ENCODE assay signal across 17 mouse cellular contexts in genomic region chr3:90215825-90216380, GRCm38 (mm10). TPM values are rescaled to one million over a fixed set of nuclear protein-coding genes. Genes with fewer than 3 reads are reported as not detected.
A peak's percentile ranks its signal among the peaks of the same experiment; 100 is the strongest.
DNase-seq lines count a peak whose midpoint lies in the region; ATAC-seq and TF ChIP-seq lines count a peak whose summit lies in the region.
"Had no signal": no experiment of that assay in that cellular context is flagged by ENCODE, and none has a peak within 500 bp of the region (broad histone marks: within the 10 kb centered on the region; RNA-seq: fewer than 3 reads in every experiment).

No protein-coding gene starts in this region.

- no peaks in the 10 kb centered on the region for H3K27me3 ChIP-seq in intestine, postnatal 0 days (replicated peaks; ENCODE audit: control insufficient read depth, insufficient read depth, low read length)
- H3K27me3 ChIP-seq in intestine, embryonic 15.5 days (replicated peaks) = no peaks in the 10 kb centered on the region
- H3K27me3 ChIP-seq: embryonic facial prominence, embryonic 15.5 days; forebrain, embryonic 13.5 days had no signal

- peaks cover 14% of the 10 kb centered on the region for H3K36me3 ChIP-seq in intestine, postnatal 0 days (ENCODE audit: control insufficient read depth, insufficient read depth)
- peaks cover 3% of the 10 kb centered on the region; the same call in 1 of the 2 replicates for H3K36me3 ChIP-seq in intestine, embryonic 15.5 days

- H3K9ac ChIP-seq in intestine, postnatal 0 days (ENCODE audit: low read depth, low read length) = no peak overlapping the region
- H3K9ac ChIP-seq in intestine, embryonic 15.5 days = no peak overlapping the region
- H3K9ac ChIP-seq: embryonic facial prominence, embryonic 15.5 days; forebrain, embryonic 13.5 days had no signal

- H3K9me3 ChIP-seq in intestine, postnatal 0 days (ENCODE audit: control insufficient read depth) = no peaks in the 10 kb centered on the region
- no peaks in the 10 kb centered on the region for H3K9me3 ChIP-seq in intestine, embryonic 15.5 days
- H3K9me3 ChIP-seq: embryonic facial prominence, embryonic 15.5 days; forebrain, embryonic 13.5 days had no signal

- H3K4me1 ChIP-seq in intestine, postnatal 0 days (replicated peaks; ENCODE audit: control insufficient read depth, insufficient read depth, low read length) = 0 out of 2 replicates have a peak, but pooled peaks cover 7% of the 10 kb centered on the region
- peaks cover 16% of the 10 kb centered on the region for H3K4me1 ChIP-seq in intestine, embryonic 15.5 days (replicated peaks)
- peaks cover 14% of the 10 kb centered on the region for H3K4me1 ChIP-seq in lung, adult 2 months (ENCODE audit: control insufficient read depth, insufficient read depth, low read length)

- DNase-seq in lung, postnatal 25 days (ENCODE audit: low spot score) = peak; percentile 24
- DNase-seq in lung, adult 2 months = no peak
- DNase-seq in B cell, adult 2 months = peak; percentile 38 to 51
- DNase-seq in induced T-regulatory cell, adult 2 months (ENCODE audit: low read depth) = peak; percentile 50
- DNase-seq in adrenal gland, postnatal 10 days = no peak
- no peak for DNase-seq in cerebellum, adult 8-10 months
- DNase-seq: heart, postnatal 4 days; spleen, adult 18-20 months had no signal

- no peak overlapping the region for H3K27ac ChIP-seq in intestine, postnatal 0 days (ENCODE audit: low read depth, low read length)
- no peak overlapping the region for H3K27ac ChIP-seq in intestine, embryonic 15.5 days
- H3K27ac ChIP-seq: embryonic facial prominence, embryonic 15.5 days; forebrain, embryonic 13.5 days; macrophage had no signal

- TF ChIP-seq POLR2A in lung, adult 2 months (IDR thresholded peaks at IDR 0.05; ENCODE audit: borderline replicate concordance, extremely low read depth, low read depth, low read length) = no peak

- H3K4me2 ChIP-seq in intestine, postnatal 0 days (replicated peaks; ENCODE audit: low read depth) = no peak overlapping the region
- H3K4me2 ChIP-seq in intestine, embryonic 15.5 days (replicated peaks) = no peak overlapping the region
- H3K4me2 ChIP-seq: embryonic facial prominence, embryonic 15.5 days; forebrain, embryonic 13.5 days had no signal

- TF ChIP-seq CTCF in intestine, postnatal 0 days (IDR thresholded peaks at IDR 0.05; ENCODE audit: low read depth) = peak; percentile 53
- no peak for TF ChIP-seq CTCF in lung, adult 2 months (IDR thresholded peaks at IDR 0.05; ENCODE audit: insufficient read depth, low read length)

- H3K4me3 ChIP-seq in intestine, postnatal 0 days (ENCODE audit: low read depth, low read length) = no peak overlapping the region
- no peak overlapping the region for H3K4me3 ChIP-seq in intestine, embryonic 15.5 days (replicated peaks)
- H3K4me3 ChIP-seq in lung, adult 2 months (replicated peaks; ENCODE audit: extremely low read depth, low read depth, low read length) = no peak overlapping the region
- H3K4me3 ChIP-seq: embryonic facial prominence, embryonic 15.5 days; forebrain, embryonic 13.5 days had no signal

- ATAC-seq in intestine, postnatal 0 days = no peak
- ATAC-seq in intestine, embryonic 15.5 days = no peak
- ATAC-seq: forebrain, embryonic 13.5 days; inflammation-experienced regulatory T-cells, adult 6 months; midbrain, embryonic 16.5 days had no signal

- WGBS in intestine, postnatal 0 days = 47% methylated on average over 1 of the region's 1 CpGs
- WGBS in intestine, embryonic 15.5 days = 36% methylated on average over 1 of the region's 1 CpGs
- WGBS in lung, adult 2 months = 41% methylated on average over 1 of the region's 1 CpGs

RNA-seq across cellular contexts. Expression of gene Rab13, which starts 2.4 kb away (rescaled TPM):
- polyA plus RNA-seq in intestine, postnatal 0 days (2015; fragmentation: Nextera tagmentation; extraction: Ambion mirVana) = 22.7 and 23.1 TPM in 2 replicates
- 23.1 and 23.5 TPM in 2 replicates for polyA plus RNA-seq in intestine, embryonic 15.5 days (2015; fragmentation: Nextera tagmentation; extraction: Ambion mirVana)
- 5.4 and 5.8 TPM in 2 replicates for polyA plus RNA-seq in lung, adult 2 months (2012; rRNA removed)
- 10 to 100 TPM; 30.6 to 39.6 TPM for total RNA-seq in adrenal gland, postnatal 10 days (2021)

RNA-seq across cellular contexts. Expression of gene Rps27, which starts 2.5 kb away (rescaled TPM):
- polyA plus RNA-seq in intestine, postnatal 0 days (2015; fragmentation: Nextera tagmentation; extraction: Ambion mirVana) = 1,181 and 1,228 TPM in 2 replicates
- 1,458 and 1,499 TPM in 2 replicates for polyA plus RNA-seq in intestine, embryonic 15.5 days (2015; fragmentation: Nextera tagmentation; extraction: Ambion mirVana)
- polyA plus RNA-seq in lung, adult 2 months (2012; rRNA removed) = 725 and 918 TPM in 2 replicates
- 1,000 to 10,000 TPM; 1,820 to 1,837 TPM for total RNA-seq in adrenal gland, postnatal 10 days (2021)

RNA-seq across cellular contexts. Expression of gene Jtb, which starts 15.5 kb away (rescaled TPM):
- polyA plus RNA-seq in intestine, postnatal 0 days (2015; fragmentation: Nextera tagmentation; extraction: Ambion mirVana) = 169 and 172 TPM in 2 replicates
- polyA plus RNA-seq in intestine, embryonic 15.5 days (2015; fragmentation: Nextera tagmentation; extraction: Ambion mirVana) = 111 and 113 TPM in 2 replicates
- 49.4 and 66.3 TPM in 2 replicates for polyA plus RNA-seq in lung, adult 2 months (2012; rRNA removed)
- 10 to 100 TPM; 57.2 to 57.9 TPM for total RNA-seq in adrenal gland, postnatal 10 days (2021)

RNA-seq across cellular contexts. Expression of gene Creb3l4, which starts 27.4 kb away (rescaled TPM):
- polyA plus RNA-seq in intestine, postnatal 0 days (2015; fragmentation: Nextera tagmentation; extraction: Ambion mirVana) = 7.5 and 8.6 TPM in 2 replicates
- polyA plus RNA-seq in intestine, embryonic 15.5 days (2015; fragmentation: Nextera tagmentation; extraction: Ambion mirVana) = 10.7 and 14.5 TPM in 2 replicates
- 2.0 TPM in 2 replicates for polyA plus RNA-seq in lung, adult 2 months (2012; rRNA removed)
- under 1 TPM; 0.36 to 0.55 TPM for total RNA-seq in adrenal gland, postnatal 10 days (2021)
- total RNA-seq: common myeloid progenitor, adult 5-6 weeks; gastrocnemius, adult 18-20 months had no signal
- polyA plus RNA-seq: inflammation-experienced regulatory T-cells, adult 6 months had no signal

RNA-seq across cellular contexts. Expression of gene Slc39a1, which starts 32.1 kb away (rescaled TPM):
- 153 and 158 TPM in 2 replicates for polyA plus RNA-seq in intestine, postnatal 0 days (2015; fragmentation: Nextera tagmentation; extraction: Ambion mirVana)
- 114 and 119 TPM in 2 replicates for polyA plus RNA-seq in intestine, embryonic 15.5 days (2015; fragmentation: Nextera tagmentation; extraction: Ambion mirVana)
- polyA plus RNA-seq in lung, adult 2 months (2012; rRNA removed) = 72.8 and 83.7 TPM in 2 replicates
- 100 to 1,000 TPM; 114 to 118 TPM for total RNA-seq in adrenal gland, postnatal 10 days (2021)

Comparison
In these comparisons a context has a peak if more than half of its experiments do, and no peak if none do; other contexts are left out.
1. DNase-seq: peak in lung, postnatal 25 days (single experiment), B cell, adult 2 months (2 of 2) and induced T-regulatory cell, adult 2 months (single experiment); none in lung, adult 2 months (single experiment), adrenal gland, postnatal 10 days (single experiment) and cerebellum, adult 8-10 months (single experiment).